Mouse (Mus musculus) liver, embryonic 16.5 days (tissue): ENCODE data around the gene Eno3. TPM values are rescaled to one million over a fixed set of nuclear protein-coding genes. Genes with fewer than 3 reads are reported as not detected.

ENCODE experiments used
- ATAC-seq: fragments of 200-750 bp; cut with Nextera tagmentation; 2 replicates; pipeline ENCODE4 v1.8.0; 2017; ENCODE audit warnings: low read depth, mild to moderate bottlenecking, moderate number of reproducible peaks, moderate library complexity
- H3K27ac ChIP-seq: fragments of 300-500 bp; sonication (generic); 2 replicates; pipeline ENCODE4 v1.5.1; 2014; ENCODE audit warnings: mild to moderate bottlenecking, low read length
- H3K27me3 ChIP-seq: fragments of 300-500 bp; sonication (generic); 2 replicates; pipeline ENCODE4 v1.6.1; 2014; ENCODE audit warnings: low read depth, low read length, mixed read lengths; ENCODE audit not compliant: control insufficient read depth, insufficient read depth
- H3K36me3 ChIP-seq: fragments of 300-500 bp; sonication (generic); 2 replicates; pipeline ENCODE4 v1.6.1; 2014; ENCODE audit warnings: mild to moderate bottlenecking; ENCODE audit not compliant: control insufficient read depth, insufficient read depth
- H3K4me1 ChIP-seq: fragments of 300-500 bp; sonication (generic); 2 replicates; pipeline ENCODE4 v1.6.1; 2014; ENCODE audit warnings: low read depth, low read length, mixed read lengths; ENCODE audit not compliant: control insufficient read depth
- H3K4me2 ChIP-seq: fragments of 300-500 bp; sonication (generic); 2 replicates; pipeline ENCODE4 v1.6.1; 2014; ENCODE audit warnings: low read depth, low read length, mixed read lengths
- H3K4me3 ChIP-seq: fragments of 300-500 bp; sonication (generic); 2 replicates; pipeline ENCODE4 v1.5.1; 2014; ENCODE audit warnings: low read depth, mild to moderate bottlenecking, low read length
- H3K9ac ChIP-seq: fragments of 300-500 bp; sonication (generic); 2 replicates; pipeline ENCODE4 v1.6.1; 2014; ENCODE audit warnings: low read depth, low read length
- H3K9me3 ChIP-seq: fragments of 300-500 bp; sonication (generic); replicated peaks from 2 replicates; pipeline ENCODE4 v1.6.1; 2016; ENCODE audit warnings: low read length; ENCODE audit not compliant: control insufficient read depth
- WGBS: fragments of 180-500 bp; shearing (Covaris S2); extraction: QIAGEN DNeasy Blood & Tissue Kit; methylation state at CpG from one replicate; pipeline ENCODE4 v1.1.7; 2014; ENCODE audit not compliant: insufficient replicate concordance; 5-methylcytosine and 5-hydroxymethylcytosine counted together
- polyA plus RNA-seq: library from polyadenylated mRNA; unstranded; fragments of >200 nt; fragmentation: Nextera tagmentation; extraction: Ambion mirVana; gene quantifications from 2 replicates; pipeline ENCODE4 v1.2.1, GENCODE M21; 2015

The Eno3 gene
- polyA plus RNA-seq, 1 experiment from 2014 or later = 22.1 TPM

- H3K27me3 ChIP-seq = no peaks in the 10 kb centered on the region
- ATAC-seq = peak; percentile 49
- under 1% methylated on average over 15 of the region's 15 CpGs for WGBS
- H3K9ac ChIP-seq = peak overlapping the region; percentile 57
- H3K36me3 ChIP-seq = peaks cover 14% of the 10 kb centered on the region
- H3K4me2 ChIP-seq = peak overlapping the region; percentile 98
- H3K4me3 ChIP-seq = peak overlapping the region; percentile 81
- H3K4me1 ChIP-seq = peaks cover 27% of the 10 kb centered on the region
- H3K9me3 ChIP-seq = no peaks in the 10 kb centered on the region
- peak overlapping the region; percentile 95 for H3K27ac ChIP-seq
These were observed 11.4 kb downstream of the Eno3 start for GRCm38 (mm10) chr11:70668335-70668770.

GRCm38 (mm10) chr11:70668771-70669505, 11.9 kb downstream of the Eno3 start, which contains the start of gene Spag7:
TSS of gene Spag7 (minus strand) at chr11:70669416.
- ATAC-seq = peak; percentile 91
- Histone ChIP-seq H3K36me3 (peaks cover 10% of the 10 kb centered on the region), H3K27ac (peak within 1 kb of the TSS; percentile 98), H3K4me1 (peaks cover 27% of the 10 kb centered on the region), H3K4me2 (peak within 1 kb of the TSS; percentile 98), H3K4me3 (peak within 1 kb of the TSS; percentile 81), H3K27me3 (no peaks in the 10 kb centered on the region), H3K9me3 (no peaks in the 10 kb centered on the region), H3K9ac (peak within 1 kb of the TSS; percentile 84)
- WGBS = under 1% methylated on average over 44 of the region's 44 CpGs

DNA sequence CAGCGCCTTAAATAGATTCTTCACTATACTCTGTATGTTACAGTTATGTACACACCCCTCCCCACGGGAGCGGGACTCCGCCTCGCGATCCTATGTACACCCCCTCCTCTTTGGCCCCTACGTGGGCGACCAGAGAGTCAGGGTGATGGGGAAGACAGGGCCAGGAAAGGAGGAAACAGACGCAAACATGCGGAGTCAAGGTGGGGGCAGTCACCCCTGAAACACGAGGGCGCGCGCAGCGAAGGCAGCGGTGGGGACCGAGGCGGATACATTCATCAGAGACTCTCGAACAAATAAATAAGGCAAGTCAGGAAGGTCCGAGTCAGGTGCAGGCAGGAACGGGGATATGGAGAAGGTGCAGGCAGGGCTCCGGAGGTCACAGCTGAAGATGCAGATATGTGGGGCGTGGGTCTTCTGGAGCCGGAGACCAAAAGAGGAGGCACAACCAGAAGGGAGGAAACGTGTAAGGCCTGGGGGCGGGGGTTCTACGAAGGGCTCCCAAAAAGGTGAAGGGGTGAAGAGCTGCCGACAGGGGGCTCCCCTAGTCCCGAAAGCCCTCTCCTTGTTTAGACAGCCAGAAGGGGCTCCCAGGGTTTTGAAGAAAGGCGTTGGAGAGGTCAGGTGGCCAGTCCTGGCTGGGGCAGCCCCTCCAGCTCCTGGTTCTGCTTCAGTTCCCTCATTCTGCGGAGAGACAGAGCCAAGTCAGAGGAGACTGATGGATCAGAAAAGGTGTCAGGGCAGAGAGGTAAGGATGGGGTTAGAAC, 12.8 kb downstream of the Eno3 start:
- no peaks in the 10 kb centered on the region for H3K9me3 ChIP-seq
- peak overlapping the region; percentile 84 for H3K9ac ChIP-seq
- ATAC-seq = peak; percentile 1; the same call in 1 of the 2 replicates
- H3K27ac ChIP-seq = peak overlapping the region; percentile 98
- peaks cover 27% of the 10 kb centered on the region for H3K4me1 ChIP-seq
- 0 out of 2 replicates have a peak, but pooled peaks cover 2% of the 10 kb centered on the region for H3K36me3 ChIP-seq
- no peaks in the 10 kb centered on the region for H3K27me3 ChIP-seq
- H3K4me2 ChIP-seq = peak overlapping the region; percentile 98
- H3K4me3 ChIP-seq = peak overlapping the region; percentile 81
- WGBS = 1% methylated on average over 31 of the region's 31 CpGs

DNA sequence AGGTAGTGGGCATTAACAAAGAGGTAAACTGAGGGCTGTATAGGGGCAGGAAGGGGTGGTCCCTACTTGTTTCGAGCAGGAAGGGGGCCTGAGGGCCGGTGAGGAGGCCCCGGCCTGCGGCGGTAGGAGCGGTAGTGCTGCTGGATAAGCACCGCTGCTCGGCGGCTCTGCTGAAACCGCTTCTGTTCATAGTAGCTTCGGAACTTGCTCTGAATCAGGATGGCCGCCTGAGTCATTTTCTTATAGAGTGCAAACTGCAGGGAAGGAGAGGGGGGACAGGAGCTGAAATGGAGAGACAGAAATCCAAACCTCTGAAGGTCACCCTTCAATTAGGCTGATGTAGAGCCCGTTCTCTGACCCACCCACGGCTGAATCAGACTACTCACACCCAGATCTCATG, 13.5 kb downstream of the Eno3 start:
- Histone ChIP-seq H3K9me3 (no peaks in the 10 kb centered on the region), H3K27me3 (no peaks in the 10 kb centered on the region), H3K9ac (peak overlapping the region; percentile 84), H3K27ac (peak overlapping the region; percentile 98), H3K36me3 (no peaks in the 10 kb centered on the region), H3K4me3 (peak overlapping the region; percentile 81), H3K4me1 (peaks cover 27% of the 10 kb centered on the region), H3K4me2 (peak overlapping the region; percentile 98)
- 61% methylated on average over 14 of the region's 14 CpGs for WGBS
- ATAC-seq = no peak

GRCm38 (mm10) chr11:70671333-70672047, 14.5 kb downstream of the Eno3 start:
- 78% methylated on average over 16 of the region's 16 CpGs for WGBS
- no peak overlapping the region for H3K27ac ChIP-seq
- H3K9ac ChIP-seq = no peak overlapping the region
- no peak for ATAC-seq
- H3K4me1 ChIP-seq = peaks cover 27% of the 10 kb centered on the region
- H3K27me3 ChIP-seq = no peaks in the 10 kb centered on the region
- no peak overlapping the region for H3K4me3 ChIP-seq
- no peaks in the 10 kb centered on the region for H3K9me3 ChIP-seq
- H3K36me3 ChIP-seq = no peaks in the 10 kb centered on the region
- no peak overlapping the region for H3K4me2 ChIP-seq

- Histone ChIP-seq H3K4me1 (peaks cover 14% of the 10 kb centered on the region), H3K27me3 (no peaks in the 10 kb centered on the region), H3K36me3 (no peaks in the 10 kb centered on the region), H3K9ac (no peak overlapping the region), H3K4me2 (no peak overlapping the region), H3K4me3 (no peak overlapping the region), H3K27ac (no peak overlapping the region), H3K9me3 (no peaks in the 10 kb centered on the region)
- WGBS = 82% methylated on average over 6 of the region's 6 CpGs
- ATAC-seq = no peak
These were observed 17.0 kb downstream of the Eno3 start for GRCm38 (mm10) chr11:70674014-70674413.

DNA sequence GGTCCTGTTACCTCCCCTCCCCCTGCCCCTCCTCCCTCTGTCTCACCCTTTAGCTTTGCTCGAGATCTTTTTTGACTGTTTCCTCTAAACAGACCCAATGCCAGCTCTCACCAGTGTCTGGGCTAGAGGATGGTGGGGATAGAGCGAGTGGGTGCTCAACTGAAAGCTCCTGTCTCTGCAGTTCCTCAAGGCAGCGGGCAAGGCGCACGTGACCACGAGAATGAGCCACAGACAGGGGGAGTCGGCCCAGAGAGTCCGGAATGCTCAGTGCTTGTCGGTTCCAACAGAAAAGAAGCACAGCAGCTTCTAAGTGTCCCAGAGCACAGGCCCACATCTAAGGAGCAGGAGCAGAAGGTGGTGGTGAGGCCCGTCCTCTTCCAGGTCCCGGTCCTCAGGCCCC, 17.5 kb downstream of the Eno3 start:
- ATAC-seq = no peak
- H3K4me2 ChIP-seq = no peak overlapping the region
- H3K4me1 ChIP-seq = peaks cover 17% of the 10 kb centered on the region
- no peaks in the 10 kb centered on the region for H3K9me3 ChIP-seq
- WGBS = 50% methylated on average over 11 of the region's 11 CpGs
- H3K9ac ChIP-seq = no peak overlapping the region
- H3K27ac ChIP-seq = no peak overlapping the region
- H3K36me3 ChIP-seq = no peaks in the 10 kb centered on the region
- H3K4me3 ChIP-seq = no peak overlapping the region
- H3K27me3 ChIP-seq = no peaks in the 10 kb centered on the region

DNA sequence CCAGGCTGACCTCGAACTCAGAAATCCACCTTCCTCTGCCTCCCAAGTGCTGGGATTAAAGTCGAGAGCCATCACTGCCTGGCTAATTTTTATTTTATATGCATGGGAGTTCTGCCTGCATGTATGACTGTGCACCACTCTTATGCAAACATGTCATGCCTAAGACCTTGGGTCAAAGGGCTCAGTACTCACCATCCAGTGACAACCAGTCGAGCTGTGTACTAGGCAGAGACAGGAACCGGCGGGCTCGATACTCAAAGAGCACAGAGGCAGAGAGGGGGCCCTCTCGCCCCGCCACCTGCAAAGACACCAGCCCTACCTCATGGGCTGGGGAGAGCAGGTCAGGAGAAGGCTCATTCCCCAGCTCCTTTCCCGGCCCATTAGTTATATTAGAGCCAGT, 21.1 kb downstream of the Eno3 start:
- Histone ChIP-seq H3K4me3 (no peak overlapping the region), H3K27ac (peak overlapping the region; percentile 35), H3K9ac (no peak overlapping the region), H3K36me3 (no peaks in the 10 kb centered on the region), H3K9me3 (no peaks in the 10 kb centered on the region), H3K27me3 (no peaks in the 10 kb centered on the region), H3K4me1 (peaks cover 7% of the 10 kb centered on the region), H3K4me2 (no peak overlapping the region)
- peak; percentile 70 for ATAC-seq
- WGBS = 58% methylated on average over 9 of the region's 9 CpGs
